Mouse (Mus musculus): Measurements from ENCODE around the gene Cog5.

Gene Cog5

GRCm38 (mm10) chr12:31824831-31825230 is 170.2 kb downstream of the Cog5 start:
- no peak for DNase-seq

DNA sequence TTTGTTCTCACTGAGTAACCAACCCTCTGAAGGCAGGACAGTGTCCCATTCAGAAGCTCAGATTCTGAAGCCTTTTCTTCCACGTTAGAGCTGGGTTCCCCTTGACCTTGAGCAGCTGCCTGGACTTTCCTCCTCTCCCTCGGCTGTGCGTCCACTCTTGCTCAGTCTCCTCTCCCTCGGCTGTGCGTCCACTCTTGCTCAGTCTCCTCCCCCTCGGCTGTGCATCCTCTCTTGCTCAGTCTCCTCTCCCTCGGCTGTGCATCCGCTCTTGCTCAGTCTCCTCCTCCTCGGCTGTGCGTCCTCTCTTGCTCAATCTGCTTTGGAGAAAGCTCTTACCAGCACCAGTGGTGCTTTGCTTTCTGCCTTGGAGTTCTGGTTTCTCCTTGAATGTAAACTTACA is 171.2 kb downstream of the Cog5 start:
- peak; percentile 12 to 19 for DNase-seq

DNA sequence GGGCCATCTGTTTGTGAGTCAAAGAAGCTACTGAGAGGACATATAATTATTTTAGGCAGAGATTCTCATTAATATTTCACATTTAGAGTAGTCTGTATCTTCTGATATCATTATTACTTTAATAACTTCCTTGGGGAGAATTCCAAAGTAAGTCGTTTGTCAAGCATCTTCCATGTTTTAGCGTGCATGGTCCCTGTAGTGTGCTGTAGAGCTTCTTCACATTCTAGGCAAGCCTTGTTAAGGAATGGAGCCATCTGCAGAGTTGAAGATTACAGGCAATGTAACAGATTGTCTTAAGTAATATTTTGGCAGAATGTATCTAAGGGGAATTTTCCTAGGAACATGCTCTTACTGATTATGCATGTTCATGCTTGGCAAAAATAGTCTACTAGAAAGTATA is 171.8 kb downstream of the Cog5 start:
- DNase-seq = no peak

- DNase-seq = no peak
Measured at GRCm38 (mm10) chr12:31835480-31835879, 180.8 kb downstream of the Cog5 start.

DNA sequence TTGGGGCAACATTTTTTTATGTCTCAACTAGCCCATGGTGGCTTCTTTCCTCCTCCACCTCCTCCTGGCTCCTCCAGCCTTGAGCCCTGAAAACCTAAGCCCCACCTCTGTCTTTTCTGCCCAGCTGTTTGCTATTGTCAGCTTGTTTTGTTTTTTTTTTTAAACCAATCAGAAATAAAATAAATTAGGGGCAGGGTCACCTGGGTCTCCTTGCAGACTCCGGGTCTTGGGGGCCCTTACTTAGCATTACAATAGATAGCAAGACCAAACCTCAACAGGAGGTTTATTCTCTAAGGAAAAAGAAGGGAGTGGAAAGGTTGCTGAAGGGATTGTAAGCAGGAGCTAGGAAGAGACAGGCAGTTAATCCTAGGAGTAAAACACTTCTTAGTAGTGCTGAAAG is 181.5 kb downstream of the Cog5 start:
- no peak for DNase-seq

DNA sequence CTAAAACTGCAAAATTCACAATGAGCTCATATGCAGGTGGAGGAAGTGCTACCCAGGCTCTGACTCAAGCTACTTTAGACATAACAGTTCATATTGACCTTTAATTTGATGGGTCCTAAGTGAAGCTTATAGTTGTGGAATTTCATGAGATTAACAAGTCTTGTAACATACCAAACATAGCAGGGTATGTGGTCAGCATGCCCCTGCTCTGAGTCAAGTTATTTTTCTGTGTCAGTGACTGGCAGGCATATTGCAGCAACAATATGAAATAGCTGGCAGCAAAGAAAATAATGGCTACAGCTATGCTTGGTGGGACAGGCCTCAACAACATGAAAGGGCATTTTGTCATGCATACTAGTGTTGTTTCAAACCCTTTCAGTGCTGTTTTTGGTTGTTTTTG is 183.9 kb downstream of the Cog5 start:
- no peak for DNase-seq

DNA sequence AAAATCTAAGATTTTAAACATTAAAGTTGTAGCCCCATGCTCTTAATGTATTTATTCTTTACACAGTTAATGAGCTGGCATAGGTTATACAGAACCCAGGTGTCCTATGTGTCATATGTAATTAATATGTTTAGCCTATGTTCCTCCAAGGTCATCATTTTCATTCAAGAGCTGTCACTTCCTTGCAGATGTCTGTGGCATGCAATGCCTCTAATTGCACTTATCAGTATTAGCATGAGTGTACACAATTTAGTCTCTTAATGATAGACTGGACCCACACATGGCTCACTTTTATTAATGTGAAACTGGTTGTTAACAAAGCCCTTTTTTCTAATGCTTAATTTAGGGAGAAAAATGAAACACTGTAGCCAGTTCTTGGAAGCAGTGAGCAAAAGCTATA is 184.6 kb downstream of the Cog5 start:
- DNase-seq = no peak

DNA sequence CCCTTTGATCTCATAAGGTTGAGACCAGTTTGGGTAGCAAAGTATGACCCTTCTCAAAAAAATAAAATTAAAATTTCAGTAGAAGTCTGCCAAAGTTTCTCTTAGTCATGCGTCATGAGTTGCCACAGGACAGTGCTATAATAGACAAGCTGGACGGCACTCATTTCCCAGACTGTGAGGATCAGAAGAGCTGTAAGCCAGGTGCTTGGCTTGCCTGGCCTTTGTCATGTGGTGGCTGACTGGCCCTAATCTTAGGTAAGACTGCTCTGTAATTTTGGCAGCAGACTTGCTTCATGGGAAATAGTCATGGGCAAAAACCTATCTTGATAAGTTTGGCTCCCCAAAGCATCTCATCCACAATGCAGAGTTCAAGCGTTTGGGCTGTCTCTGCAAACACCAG is 191.4 kb downstream of the Cog5 start:
- no peak for DNase-seq

DNA sequence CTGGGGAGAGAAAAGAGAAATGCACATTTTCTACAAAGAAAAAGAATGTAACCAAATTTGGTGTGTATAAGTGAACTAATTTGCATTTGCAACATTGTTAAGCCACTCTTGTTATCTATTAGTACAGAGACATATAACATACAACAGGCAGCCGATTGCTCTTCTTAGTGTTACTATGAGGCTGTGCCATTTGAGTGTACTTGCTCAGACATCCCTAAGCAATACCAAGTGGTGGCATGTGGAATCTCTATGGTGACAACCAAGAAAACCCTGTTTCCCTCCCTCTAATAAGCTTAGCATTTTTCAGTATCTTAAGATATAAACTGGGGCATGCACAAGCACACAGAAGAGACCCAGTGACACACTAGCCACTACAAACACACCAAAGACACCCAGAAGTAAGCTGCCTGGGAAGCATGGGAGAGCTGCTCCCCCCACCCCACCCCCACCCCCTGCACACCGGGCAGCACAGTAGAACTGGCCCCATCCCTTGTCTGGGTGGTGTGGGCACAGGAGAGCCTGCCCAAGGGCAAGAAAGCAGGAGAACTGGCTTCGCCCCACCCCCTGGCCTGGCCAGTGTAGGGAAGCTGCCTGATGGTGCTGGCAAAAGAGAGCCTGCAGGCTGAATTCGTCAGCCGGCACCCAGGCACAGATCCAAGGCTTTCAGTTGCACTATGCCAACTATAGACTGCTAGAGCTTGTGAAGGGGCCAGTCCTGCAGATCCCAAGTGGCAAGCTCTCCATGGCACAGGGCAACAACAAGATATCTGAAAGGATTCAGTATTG is 194.2 kb downstream of the Cog5 start:
- peak; percentile 3 to 5 for DNase-seq

DNA sequence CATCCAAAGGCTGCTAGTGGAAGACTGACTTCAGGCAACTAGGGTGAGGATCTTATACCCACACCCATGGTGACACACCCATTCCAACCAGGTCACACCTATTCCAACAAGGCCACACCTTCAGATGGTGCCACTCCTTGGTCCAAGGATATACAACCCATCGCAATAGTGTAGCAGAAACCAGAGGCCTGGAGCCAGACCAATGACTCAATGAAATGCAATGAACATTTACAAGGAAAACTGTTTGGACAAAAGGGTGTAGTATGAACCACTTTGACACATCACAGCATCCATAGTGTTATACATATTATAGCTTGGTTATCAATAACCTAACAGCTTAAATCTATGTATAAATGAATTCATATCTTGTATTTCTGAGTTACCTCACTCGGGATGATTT is 194.9 kb downstream of the Cog5 start:
- no peak for DNase-seq

DNA sequence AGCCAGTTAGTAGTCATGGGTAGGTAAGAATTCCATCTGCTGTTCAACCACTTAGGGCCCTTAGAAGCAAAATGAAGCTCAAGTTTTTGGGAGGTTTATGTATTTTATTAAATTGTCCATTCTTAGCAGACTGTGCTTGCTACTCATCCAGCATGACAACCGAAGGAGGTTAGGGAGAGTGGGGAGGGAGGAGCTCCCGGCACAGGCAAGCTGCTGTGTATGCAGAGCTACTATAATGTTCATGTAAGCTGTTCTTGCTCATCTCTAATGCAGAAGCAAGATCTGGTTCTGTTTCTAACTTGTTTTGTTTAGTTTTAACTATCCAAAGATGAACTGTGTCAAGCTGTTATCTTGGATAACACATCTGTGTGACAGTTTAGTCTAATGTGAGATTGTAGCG is 199.4 kb downstream of the Cog5 start:
- no peak for DNase-seq

- no peak for DNase-seq
Measured at GRCm38 (mm10) chr12:31854817-31855216, 200.1 kb downstream of the Cog5 start.

DNA sequence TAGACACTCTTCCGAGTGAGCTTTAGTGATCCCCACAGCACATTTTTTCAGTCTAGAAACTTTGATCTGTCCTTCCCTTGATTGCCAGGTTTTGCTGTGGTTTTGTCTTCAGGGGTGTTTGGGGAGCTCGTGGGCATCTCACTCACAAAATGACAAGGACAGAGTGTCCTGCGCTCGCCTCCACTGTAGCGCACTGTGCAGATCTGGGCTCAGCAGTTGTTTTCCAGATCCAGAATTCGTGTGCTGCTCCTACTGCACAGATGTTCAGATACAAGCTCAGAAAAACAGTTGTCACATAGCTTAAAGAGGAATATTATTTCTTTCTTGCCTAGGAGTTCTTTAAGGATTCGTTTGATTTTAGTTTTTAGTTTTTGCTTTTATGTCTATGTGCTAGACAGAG is 203.1 kb downstream of the Cog5 start:
- no peak for DNase-seq

- DNase-seq = no peak
Measured at GRCm38 (mm10) chr12:31862668-31863538, 208.2 kb downstream of the Cog5 start.

- DNase-seq = no peak
Measured at GRCm38 (mm10) chr12:31876775-31877174, 222.1 kb downstream of the Cog5 start.

GRCm38 (mm10) chr12:31882736-31883135 is 228.1 kb downstream of the Cog5 start:
- DNase-seq = no peak

DNA sequence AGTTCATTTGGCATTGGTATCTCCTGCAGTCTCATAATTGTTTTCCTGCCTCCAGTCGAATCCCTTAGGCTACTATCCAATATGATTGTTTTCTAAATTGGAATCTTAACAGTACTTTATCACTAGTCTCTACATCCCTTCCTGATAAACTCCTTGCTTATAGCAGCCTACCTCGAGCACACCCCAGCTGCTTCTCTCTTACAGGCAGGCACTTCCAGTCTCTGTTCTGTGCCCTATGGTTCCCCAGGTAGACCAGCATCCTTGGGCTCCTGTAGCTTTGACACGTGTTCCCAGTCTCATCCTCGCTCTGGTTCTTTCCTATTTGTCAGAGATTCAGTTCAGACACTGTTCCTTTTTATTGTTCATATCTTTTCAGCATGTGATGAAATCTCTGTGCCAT is 229.7 kb downstream of the Cog5 start:
- DNase-seq = no peak

DNA sequence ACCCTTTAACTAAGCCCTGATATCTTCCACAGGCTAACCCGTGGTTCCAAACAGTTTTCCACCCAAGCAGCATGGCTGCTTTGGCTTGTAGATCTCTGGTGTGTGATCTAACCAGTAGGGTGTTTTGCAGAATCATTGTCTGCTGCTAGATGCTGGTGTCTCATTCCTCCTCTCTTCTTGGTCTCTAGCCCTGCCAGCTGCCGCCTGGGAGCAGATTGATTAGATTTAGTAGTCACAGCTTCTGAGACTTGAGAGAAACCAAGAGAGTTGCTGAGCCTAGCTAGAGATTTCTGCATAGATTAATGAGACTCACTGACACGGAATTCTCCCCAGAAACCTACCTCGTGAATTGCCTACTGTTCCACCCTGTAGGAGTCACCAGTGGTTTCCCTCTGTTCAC is 230.4 kb downstream of the Cog5 start:
- DNase-seq = no peak

GRCm38 (mm10) chr12:31885844-31886606 is 231.4 kb downstream of the Cog5 start:
- DNase-seq = no peak

DNA sequence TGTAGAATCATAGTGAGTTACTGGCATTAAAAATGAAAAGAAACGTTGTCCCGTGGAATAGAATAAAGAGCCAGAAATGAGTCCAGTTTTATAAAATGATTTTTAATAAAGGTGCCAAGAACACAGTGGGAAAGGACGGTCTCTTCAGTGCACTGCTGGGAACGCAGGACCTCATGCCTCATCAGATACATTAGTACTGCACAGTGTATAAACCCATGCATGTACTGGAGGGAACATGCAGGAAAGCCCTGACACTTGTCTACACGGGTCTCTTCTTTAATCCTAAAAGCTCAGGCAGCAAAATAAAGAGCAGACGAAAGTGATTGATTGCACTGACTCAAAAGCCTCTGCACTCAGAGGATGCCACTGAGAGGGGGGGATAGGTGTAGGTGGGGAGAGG is 236.0 kb downstream of the Cog5 start:
- DNase-seq = no peak

DNA sequence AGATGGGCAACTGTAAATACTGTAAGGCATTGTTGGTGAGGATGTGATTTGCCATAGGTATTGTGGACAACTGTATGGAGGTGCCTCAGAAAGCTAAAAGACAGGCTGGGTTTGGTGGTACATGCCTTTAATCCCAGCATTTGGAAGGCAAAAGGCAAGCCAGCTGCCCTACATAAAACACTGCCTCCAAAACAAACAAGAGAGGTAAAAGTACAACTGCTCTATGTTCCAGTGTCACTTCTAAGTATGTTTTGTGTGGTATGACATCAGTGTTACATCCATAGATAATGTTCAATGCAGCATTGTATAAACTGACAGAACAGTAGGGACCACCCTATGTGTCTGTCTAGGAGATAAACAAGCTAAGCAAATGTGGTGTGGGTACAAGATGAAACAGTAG is 237.4 kb downstream of the Cog5 start:
- DNase-seq = no peak

- DNase-seq = no peak
Measured at GRCm38 (mm10) chr12:31892771-31893170, 238.1 kb downstream of the Cog5 start.

DNA sequence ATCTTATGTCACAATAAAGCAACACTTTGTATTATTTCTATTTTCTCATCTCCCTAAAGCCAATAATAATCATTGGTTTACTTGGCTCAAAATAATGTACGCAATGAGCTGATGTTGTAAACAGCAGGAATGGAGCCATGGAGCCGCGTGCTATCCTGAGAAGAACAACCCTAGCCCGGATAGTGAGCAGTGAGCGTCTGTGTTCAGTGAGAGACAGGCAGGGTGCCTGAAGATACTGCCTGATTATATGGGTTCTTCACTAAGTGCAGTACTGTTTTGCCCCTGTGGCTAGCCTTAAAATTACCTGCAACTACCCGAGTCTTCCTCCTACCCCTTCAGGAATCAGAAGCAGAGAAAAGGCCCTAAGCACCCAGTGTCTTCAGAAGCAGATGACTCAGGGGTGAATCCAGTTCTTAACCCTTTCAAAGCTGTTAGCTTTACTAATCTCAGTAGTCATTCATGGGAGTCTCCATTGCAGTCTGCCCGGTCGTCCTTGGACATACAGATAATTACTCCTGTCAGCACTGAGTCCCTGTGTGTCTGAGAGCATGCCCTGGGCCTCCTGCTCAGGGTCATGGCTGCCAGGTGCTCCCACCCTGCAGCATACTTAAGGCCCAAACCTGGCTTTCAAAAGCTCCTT is 240.5 kb downstream of the Cog5 start:
- no peak for DNase-seq
